Mouse (Mus musculus) hindbrain, embryonic 14.5 days (tissue): ENCODE data around the gene Oard1. TPM values are rescaled to one million over a fixed set of nuclear protein-coding genes. Genes with fewer than 3 reads are reported as not detected.

ENCODE experiments used
- ATAC-seq: fragments of 200-750 bp; cut with Nextera tagmentation; 2 replicates; pipeline ENCODE4 v1.8.0; 2017; ENCODE audit warnings: moderate number of reproducible peaks, mild to moderate bottlenecking, moderate TSS enrichment, moderate library complexity; ENCODE audit not compliant: low FRiP score
- DNase-seq: peaks from one replicate; pipeline ENCODE4 v3.0.0-alpha.2; 2015; ENCODE audit warnings: low spot score
- H3K27ac ChIP-seq: fragments of 300-500 bp; sonication (generic); 2 replicates; pipeline ENCODE4 v1.5.1; 2014; ENCODE audit warnings: mild to moderate bottlenecking, moderate library complexity
- H3K27me3 ChIP-seq: fragments of 300-500 bp; sonication (generic); 2 replicates; pipeline ENCODE4 v1.6.1; 2014; ENCODE audit warnings: mild to moderate bottlenecking, low read length, mixed read lengths; ENCODE audit not compliant: control insufficient read depth, insufficient read depth
- H3K36me3 ChIP-seq: fragments of 300-500 bp; sonication (generic); replicated peaks from 2 replicates; pipeline ENCODE4 v1.6.1; 2014; ENCODE audit not compliant: control insufficient read depth, insufficient read depth
- H3K4me1 ChIP-seq: fragments of 300-500 bp; sonication (generic); replicated peaks from 2 replicates; pipeline ENCODE4 v1.6.1; 2014; ENCODE audit warnings: antibody characterized with exemption, low read length, mixed read lengths; ENCODE audit not compliant: control insufficient read depth, insufficient read depth
- H3K4me2 ChIP-seq: fragments of 300-500 bp; sonication (generic); replicated peaks from 2 replicates; pipeline ENCODE4 v1.6.1; 2014; ENCODE audit warnings: mild to moderate bottlenecking, moderate library complexity
- H3K4me3 ChIP-seq: fragments of 300-500 bp; sonication (generic); replicated peaks from 2 replicates; pipeline ENCODE4 v1.5.1; 2014; ENCODE audit warnings: mild to moderate bottlenecking, low read length
- H3K9ac ChIP-seq: fragments of 300-500 bp; sonication (generic); 2 replicates; pipeline ENCODE4 v1.6.1; 2014
- H3K9me3 ChIP-seq: fragments of 300-500 bp; sonication (generic); 2 replicates; pipeline ENCODE4 v1.6.1; 2016; ENCODE audit warnings: low read length; ENCODE audit not compliant: control insufficient read depth
- WGBS: fragments of 180-500 bp; shearing (Covaris S2); extraction: QIAGEN DNeasy Blood & Tissue Kit; methylation state at CpG from one replicate; pipeline ENCODE4 v1.1.7; 2014; 5-methylcytosine and 5-hydroxymethylcytosine counted together
- polyA plus RNA-seq: library from polyadenylated mRNA; unstranded; fragments of >200 nt; fragmentation: Nextera tagmentation; extraction: Ambion mirVana; gene quantifications from 2 replicates; pipeline ENCODE4 v1.2.1, GENCODE M21; 2014

Gene Oard1
- polyA plus RNA-seq, 1 experiment from 2014 or later = 36.3 TPM

- Histone ChIP-seq H3K4me3 (no peak overlapping the region), H3K4me1 (no peaks in the 10 kb centered on the region), H3K27ac (no peak overlapping the region), H3K9ac (no peak overlapping the region), H3K36me3 (no peaks in the 10 kb centered on the region), H3K4me2 (no peak overlapping the region), H3K9me3 (no peaks in the 10 kb centered on the region), H3K27me3 (no peaks in the 10 kb centered on the region)
- ATAC-seq (no peak), DNase-seq (no peak)
- WGBS = 96% methylated on average over 1 of the region's 1 CpGs
Observed at GRCm38 (mm10) chr17:48376102-48376501, 33.7 kb upstream of the Oard1 start.

GRCm38 (mm10) chr17:48379050-48379449 is 30.8 kb upstream of the Oard1 start:
- ATAC-seq (no peak), DNase-seq (no peak)
- H3K9ac ChIP-seq = no peak overlapping the region
- H3K9me3 ChIP-seq = no peaks in the 10 kb centered on the region
- no peaks in the 10 kb centered on the region for H3K27me3 ChIP-seq
- no peak overlapping the region for H3K4me3 ChIP-seq
- no peaks in the 10 kb centered on the region for H3K4me1 ChIP-seq
- no peak overlapping the region for H3K4me2 ChIP-seq
- no peak overlapping the region for H3K27ac ChIP-seq
- no peaks in the 10 kb centered on the region for H3K36me3 ChIP-seq

GRCm38 (mm10) chr17:48385786-48386461 is 23.9 kb upstream of the Oard1 start:
- Histone ChIP-seq H3K4me3 (no peak overlapping the region), H3K27ac (no peak overlapping the region), H3K36me3 (peaks cover 54% of the 10 kb centered on the region), H3K4me1 (no peaks in the 10 kb centered on the region), H3K4me2 (no peak overlapping the region), H3K27me3 (no peaks in the 10 kb centered on the region), H3K9ac (no peak overlapping the region), H3K9me3 (no peaks in the 10 kb centered on the region)
- no peak for DNase-seq
- WGBS = 87% methylated on average over 2 of the region's 2 CpGs
- no peak for ATAC-seq

- no peak overlapping the region for H3K9ac ChIP-seq
- peaks cover 81% of the 10 kb centered on the region for H3K36me3 ChIP-seq
- no peaks in the 10 kb centered on the region for H3K27me3 ChIP-seq
- 89% methylated on average over 2 of the region's 2 CpGs for WGBS
- no peak overlapping the region for H3K4me3 ChIP-seq
- H3K4me2 ChIP-seq = no peak overlapping the region
- H3K4me1 ChIP-seq = no peaks in the 10 kb centered on the region
- no peak for ATAC-seq
- H3K27ac ChIP-seq = no peak overlapping the region
- no peaks in the 10 kb centered on the region for H3K9me3 ChIP-seq
- no peak for DNase-seq
Observed at GRCm38 (mm10) chr17:48388666-48389065, 21.1 kb upstream of the Oard1 start.

- Histone ChIP-seq H3K9me3 (no peaks in the 10 kb centered on the region), H3K4me1 (no peaks in the 10 kb centered on the region), H3K36me3 (peaks cover 89% of the 10 kb centered on the region), H3K4me2 (no peak overlapping the region), H3K27me3 (no peaks in the 10 kb centered on the region), H3K4me3 (no peak overlapping the region), H3K9ac (no peak overlapping the region), H3K27ac (no peak overlapping the region)
- ATAC-seq = no peak
- no peak for DNase-seq
- WGBS = 97% methylated on average over 5 of the region's 5 CpGs
Observed at GRCm38 (mm10) chr17:48389442-48389841, 20.4 kb upstream of the Oard1 start.

- H3K27ac ChIP-seq = no peak overlapping the region
- H3K4me2 ChIP-seq = no peak overlapping the region
- no peak for DNase-seq
- H3K4me1 ChIP-seq = no peaks in the 10 kb centered on the region
- no peak overlapping the region for H3K4me3 ChIP-seq
- H3K27me3 ChIP-seq = no peaks in the 10 kb centered on the region
- H3K9ac ChIP-seq = no peak overlapping the region
- no peaks in the 10 kb centered on the region for H3K9me3 ChIP-seq
- no peak for ATAC-seq
- peaks cover 96% of the 10 kb centered on the region for H3K36me3 ChIP-seq
- 91% methylated on average over 5 of the region's 5 CpGs for WGBS
Observed at GRCm38 (mm10) chr17:48391446-48391845, 18.4 kb upstream of the Oard1 start.

- ATAC-seq = no peak
Observed at GRCm38 (mm10) chr17:48392616-48393015, 17.2 kb upstream of the Oard1 start.

GRCm38 (mm10) chr17:48401710-48402109 is 8.1 kb upstream of the Oard1 start:
- WGBS = 83% methylated on average over 4 of the region's 4 CpGs
- no peaks in the 10 kb centered on the region for H3K4me1 ChIP-seq

More at GRCm38 (mm10) chr17:48392616-48393015, 17.2 kb upstream of the Oard1 start:
- Histone ChIP-seq H3K4me3 (no peak overlapping the region), H3K9me3 (no peaks in the 10 kb centered on the region), H3K4me1 (no peaks in the 10 kb centered on the region), H3K27me3 (no peaks in the 10 kb centered on the region), H3K4me2 (no peak overlapping the region), H3K36me3 (peaks cover 87% of the 10 kb centered on the region), H3K9ac (no peak overlapping the region), H3K27ac (no peak overlapping the region)
- WGBS = 99% methylated on average over 3 of the region's 3 CpGs
- DNase-seq = no peak

GRCm38 (mm10) chr17:48402751-48403150 is 7.1 kb upstream of the Oard1 start:
- 93% methylated on average over 3 of the region's 3 CpGs for WGBS
- H3K4me1 ChIP-seq = peaks cover 8% of the 10 kb centered on the region
- H3K9ac ChIP-seq = no peak overlapping the region
- no peak overlapping the region for H3K4me3 ChIP-seq
- H3K9me3 ChIP-seq = no peaks in the 10 kb centered on the region
- no peak overlapping the region for H3K4me2 ChIP-seq
- no peak for ATAC-seq
- no peak overlapping the region for H3K27ac ChIP-seq
- no peak for DNase-seq
- no peaks in the 10 kb centered on the region for H3K27me3 ChIP-seq
- H3K36me3 ChIP-seq = peaks cover 28% of the 10 kb centered on the region

More at GRCm38 (mm10) chr17:48401710-48402109, 8.1 kb upstream of the Oard1 start:
- no peak overlapping the region for H3K27ac ChIP-seq
- no peak overlapping the region for H3K4me3 ChIP-seq
- ATAC-seq (no peak), DNase-seq (no peak)
- peaks cover 32% of the 10 kb centered on the region for H3K36me3 ChIP-seq
- H3K9me3 ChIP-seq = no peaks in the 10 kb centered on the region
- H3K9ac ChIP-seq = no peak overlapping the region
- H3K27me3 ChIP-seq = no peaks in the 10 kb centered on the region
- H3K4me2 ChIP-seq = no peak overlapping the region

GRCm38 (mm10) chr17:48403848-48404247 is 6.0 kb upstream of the Oard1 start:
- H3K4me1 ChIP-seq = peaks cover 15% of the 10 kb centered on the region
- peaks cover 17% of the 10 kb centered on the region for H3K36me3 ChIP-seq
- ATAC-seq (no peak), DNase-seq (no peak)
- no peaks in the 10 kb centered on the region for H3K27me3 ChIP-seq
- no peak overlapping the region for H3K9ac ChIP-seq
- 95% methylated on average over 2 of the region's 2 CpGs for WGBS
- H3K9me3 ChIP-seq = no peaks in the 10 kb centered on the region
- no peak overlapping the region for H3K4me3 ChIP-seq
- H3K27ac ChIP-seq = no peak overlapping the region
- no peak overlapping the region for H3K4me2 ChIP-seq
